Mouse (Mus musculus): ENCODE measurements around the gene Apod. TPM values are rescaled to one million over a fixed set of nuclear protein-coding genes. Genes with fewer than 3 reads are reported as not detected.

Apod gene
- total RNA-seq, 2 experiments from 2014 or later = 11.1 to 24.4 TPM

DNA sequence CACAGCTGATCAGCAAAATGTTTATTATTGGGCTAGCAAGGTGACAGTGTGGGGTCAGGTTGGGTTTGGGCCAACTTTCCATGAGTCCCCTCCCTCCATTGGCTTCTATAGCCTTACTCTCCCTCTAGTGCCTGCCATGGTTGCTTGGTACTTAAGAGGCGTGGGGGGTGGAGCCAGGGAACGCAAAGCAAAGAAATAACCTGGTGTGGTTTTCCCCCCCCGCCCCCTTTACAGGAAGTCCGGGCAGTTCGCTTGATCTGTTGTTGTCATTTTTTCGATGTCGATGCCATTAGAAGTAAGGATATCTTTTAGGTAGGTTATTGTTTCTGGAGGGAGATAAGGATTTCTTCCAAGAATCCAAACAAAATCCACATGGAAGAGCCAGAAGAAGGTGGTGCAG lies 17.5 kb downstream of the Apod start:
- intact Hi-C loops (cut with DNase I; ENCODE audit: low total_unique reads) = no loop called here
- DNase-seq = no peak

DNA sequence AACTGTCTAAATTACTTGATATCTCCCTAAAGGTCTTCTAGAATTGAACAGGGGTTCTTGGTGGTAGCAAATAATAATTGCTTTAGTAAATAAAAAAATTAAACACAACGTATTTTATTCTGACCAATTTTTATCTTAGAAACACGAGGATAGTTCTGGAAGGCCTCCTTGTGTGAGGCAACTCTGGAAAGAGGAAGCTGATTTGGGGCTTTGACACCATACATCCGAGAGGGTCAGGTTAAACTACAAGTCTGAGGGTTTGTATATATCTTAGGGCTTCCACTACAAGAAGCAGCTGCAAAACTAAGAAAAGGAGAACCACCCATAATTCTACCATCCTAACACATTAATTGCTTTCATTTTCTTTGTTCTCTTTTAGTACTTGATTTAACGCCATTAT lies 20.8 kb downstream of the Apod start:
- intact Hi-C loops (cut with DNase I; ENCODE audit: low total_unique reads) = no loop called here
- no peak for DNase-seq

DNA sequence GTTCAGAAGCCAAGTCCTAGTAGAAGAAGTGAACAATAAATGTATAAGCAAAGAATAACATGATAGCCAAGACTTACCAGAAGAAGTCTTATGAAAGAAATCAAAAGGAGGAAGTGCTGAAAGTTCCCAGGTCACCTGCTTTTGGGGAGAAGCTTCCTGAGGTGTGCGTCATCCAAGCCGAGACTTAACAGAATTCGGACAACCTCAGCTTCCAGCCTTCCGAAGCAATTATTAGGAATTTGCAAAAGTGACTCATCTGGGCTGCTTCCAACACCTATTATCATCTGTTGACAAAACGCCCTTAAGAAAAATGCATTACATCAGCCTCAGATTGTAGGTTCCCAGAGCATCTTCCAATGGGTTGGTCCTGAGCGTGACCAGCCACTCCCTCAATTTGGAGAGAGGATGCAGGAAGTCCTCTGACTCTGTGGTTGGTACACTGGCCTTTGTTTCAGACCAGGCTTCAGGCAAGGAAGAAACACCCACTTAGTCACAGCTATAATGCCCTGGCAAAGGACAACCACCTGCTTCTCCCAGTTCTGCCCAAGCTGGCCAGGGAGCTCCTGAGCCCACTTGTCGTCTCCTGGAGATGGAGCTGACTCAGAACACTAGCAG lies 23.8 kb downstream of the Apod start:
- peak; percentile 29 for DNase-seq
- intact Hi-C loops (cut with DNase I; ENCODE audit: low total_unique reads) = no loop called here

DNA sequence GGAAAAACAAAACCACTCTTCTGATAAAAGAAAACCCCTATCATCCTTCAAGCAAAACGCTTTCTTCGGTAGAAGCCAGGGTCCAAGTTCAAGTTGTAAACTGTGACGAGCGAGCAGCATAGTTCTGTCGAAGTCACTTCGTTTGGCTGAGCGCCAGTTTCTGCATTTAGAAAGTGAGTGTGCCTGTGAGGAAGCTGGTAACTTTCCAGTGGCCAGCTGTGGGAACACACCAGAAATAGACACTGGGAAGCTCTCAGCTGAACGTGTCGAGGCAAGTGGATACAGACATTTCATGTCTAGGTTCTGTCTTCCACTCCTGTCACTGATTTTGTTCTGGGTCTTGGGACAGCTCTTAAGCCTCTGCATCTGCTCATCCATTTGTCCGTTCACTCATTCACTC lies 24.3 kb downstream of the Apod start:
- DNase-seq = peak; percentile 89
- intact Hi-C loops (cut with DNase I; ENCODE audit: low total_unique reads) = no loop called here

DNA sequence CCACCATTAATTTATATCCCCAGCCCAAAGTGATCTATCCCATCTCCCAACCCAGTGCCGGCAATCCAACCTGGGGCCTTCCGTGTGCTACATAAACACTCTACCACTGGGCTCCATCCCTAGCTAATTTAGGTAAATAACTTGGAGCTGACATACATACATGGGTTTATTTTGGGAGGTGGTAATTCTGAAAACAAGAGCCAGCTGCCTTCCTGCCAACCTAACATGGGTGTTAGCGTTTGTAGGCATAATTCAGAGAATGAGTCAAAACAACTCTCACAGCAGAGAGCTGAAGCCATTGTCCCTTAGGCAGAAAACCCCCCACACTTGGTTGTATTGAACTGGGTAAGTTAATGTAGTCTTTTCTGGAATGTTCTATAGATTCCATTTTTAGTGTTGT lies 26.9 kb downstream of the Apod start:
- intact Hi-C loops (cut with DNase I; ENCODE audit: low total_unique reads) = no loop called here
- DNase-seq = no peak

DNA sequence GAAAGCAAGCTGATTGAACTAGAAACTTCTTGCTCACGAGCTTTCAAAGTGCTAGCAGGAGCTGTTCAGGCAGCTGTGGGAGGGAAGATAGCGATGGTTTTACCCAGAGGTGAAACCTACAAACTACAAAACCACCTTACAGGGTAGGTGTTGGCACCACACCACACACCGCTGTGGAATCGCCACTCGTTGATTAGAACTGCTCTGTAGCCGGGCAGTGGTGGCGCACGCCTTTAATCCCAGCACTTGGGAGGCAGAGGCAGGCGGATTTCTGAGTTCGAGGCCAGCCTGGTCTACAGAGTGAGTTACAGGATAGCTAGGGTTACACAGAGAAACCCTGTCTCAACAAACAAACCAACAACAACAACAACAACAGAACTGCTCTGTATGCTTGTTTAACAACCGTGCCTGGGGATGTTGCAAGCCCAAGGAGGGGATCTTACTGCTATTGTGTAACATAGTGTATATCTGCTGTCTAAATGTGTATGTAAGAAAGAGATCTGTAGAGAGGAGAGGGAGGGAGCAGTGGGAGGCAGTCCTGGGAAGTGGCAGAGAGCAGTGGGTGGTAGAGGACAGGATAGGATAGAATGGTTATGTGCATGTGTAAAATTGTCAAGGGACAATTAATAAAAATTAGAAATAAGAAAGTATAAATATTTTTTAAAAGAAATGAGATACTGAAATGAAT lies 27.7 kb downstream of the Apod start:
- no peak for DNase-seq
- intact Hi-C loops (cut with DNase I; ENCODE audit: low total_unique reads) = no loop called here

DNA sequence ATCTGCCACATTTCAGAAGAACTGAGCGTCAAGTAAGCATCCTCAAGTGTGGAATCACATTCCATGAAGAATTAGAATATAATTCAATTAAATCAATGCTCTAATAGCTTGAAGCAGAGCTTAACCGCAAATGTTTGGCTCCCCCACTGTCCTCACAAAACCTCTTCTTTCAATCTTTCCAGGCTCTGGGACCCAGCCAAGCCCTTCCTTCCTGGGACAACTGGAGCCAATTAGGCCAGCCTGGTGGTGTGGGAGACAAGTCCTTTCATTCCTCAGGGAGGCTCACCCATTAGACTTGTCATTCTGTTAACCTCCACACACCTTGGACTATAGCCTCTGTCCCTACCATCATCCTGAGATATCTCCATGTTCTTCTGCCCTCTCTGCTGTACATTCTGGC lies 32.6 kb downstream of the Apod start:
- intact Hi-C loops (cut with DNase I; ENCODE audit: low total_unique reads) = no loop called here

DNA sequence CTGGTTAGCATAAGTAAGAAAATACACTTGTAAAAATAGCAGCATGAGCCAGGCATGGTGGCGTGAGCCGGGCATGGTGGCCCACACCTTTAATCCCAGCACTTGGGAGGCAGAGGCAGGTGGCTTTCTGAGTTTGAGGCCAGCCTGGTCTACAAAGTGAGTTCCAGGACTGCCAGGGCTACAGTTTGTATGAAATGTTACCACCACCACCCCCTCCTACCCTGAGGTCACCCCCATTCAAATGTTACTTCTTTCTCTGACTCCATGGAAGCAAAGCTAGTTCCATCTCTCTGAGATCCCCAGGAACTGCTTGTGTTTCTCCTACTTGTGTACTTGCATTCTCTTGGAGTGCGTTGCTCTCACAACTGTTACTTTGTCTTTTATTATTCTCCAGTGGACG lies 34.4 kb downstream of the Apod start:
- DNase-seq = no peak
- intact Hi-C loops (cut with DNase I; ENCODE audit: low total_unique reads) = no loop called here

More for the DNA sequence above, 32.6 kb downstream of the Apod start:
- DNase-seq = peak; percentile 70

DNA sequence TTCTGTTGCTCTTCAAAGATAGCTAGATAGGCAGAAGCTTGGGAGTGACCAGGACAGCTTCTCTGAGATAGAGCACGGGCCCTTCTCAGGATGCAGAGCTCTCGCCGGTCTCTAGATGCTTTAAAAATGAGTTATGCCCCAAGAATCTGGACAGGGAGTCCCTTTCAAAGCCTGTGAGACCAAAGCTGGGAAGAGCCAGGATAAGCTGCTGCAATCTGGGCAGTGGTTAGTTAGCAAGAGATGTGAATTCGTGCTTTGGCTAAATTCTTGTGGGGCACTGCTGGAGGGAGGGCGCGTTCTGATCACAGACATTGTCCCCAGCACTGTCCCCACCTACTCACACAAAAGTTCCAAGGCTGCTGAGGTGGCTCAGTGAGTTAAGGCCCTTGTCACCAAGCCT lies 36.0 kb downstream of the Apod start:
- DNase-seq = no peak
- intact Hi-C loops (cut with DNase I; ENCODE audit: low total_unique reads) = loop anchor here (10.0 kb wide), 1 partner anchor 66 kb away; no protein-coding TSS in a partner anchor

DNA sequence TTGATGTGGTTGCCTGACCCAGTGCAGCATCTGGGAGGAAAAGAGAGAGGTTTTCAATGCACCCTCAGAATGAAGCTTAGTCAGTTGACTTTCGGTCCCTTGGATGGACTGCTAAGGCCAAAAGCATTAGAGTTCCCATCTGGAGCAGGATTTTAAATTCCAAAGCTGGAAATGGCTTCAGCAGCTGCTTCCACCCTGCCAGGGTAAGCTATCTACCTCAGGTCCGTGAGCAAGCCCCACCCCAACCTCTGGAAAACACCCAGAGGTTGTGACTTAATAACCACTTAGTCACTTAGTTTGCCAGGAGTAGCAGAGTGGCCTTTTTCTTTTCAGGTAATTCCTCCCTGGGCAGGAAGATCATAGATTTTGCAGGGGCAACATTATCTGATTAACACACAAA lies 36.5 kb downstream of the Apod start:
- intact Hi-C loops (cut with DNase I; ENCODE audit: low total_unique reads) = loop anchor here (10.0 kb wide), 1 partner anchor 67 kb away; no protein-coding TSS in a partner anchor
- DNase-seq = no peak

DNA sequence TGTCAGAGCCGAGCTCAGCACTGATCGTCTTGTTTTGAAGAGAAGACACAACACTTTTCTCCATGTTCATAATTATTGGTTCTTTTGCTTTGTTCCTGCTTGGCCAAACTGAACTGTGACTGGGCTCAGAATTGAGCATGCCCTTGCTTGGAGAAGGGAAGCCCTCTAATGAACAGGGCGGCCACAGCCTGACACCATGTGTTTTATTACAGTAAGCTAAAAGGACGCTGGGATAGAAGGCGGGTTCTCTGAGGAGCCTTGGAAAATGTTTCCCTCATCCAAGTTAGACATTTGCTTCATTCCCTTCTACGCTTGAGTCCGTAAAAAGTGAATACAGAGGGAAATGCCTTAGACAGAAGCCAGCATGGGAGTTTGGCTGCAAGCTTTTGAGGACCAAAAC lies 37.6 kb downstream of the Apod start:
- peak; percentile 44 for DNase-seq
- intact Hi-C loops (cut with DNase I; ENCODE audit: low total_unique reads) = loop anchor here (10.0 kb wide), 1 partner anchor 68 kb away; no protein-coding TSS in a partner anchor

DNA sequence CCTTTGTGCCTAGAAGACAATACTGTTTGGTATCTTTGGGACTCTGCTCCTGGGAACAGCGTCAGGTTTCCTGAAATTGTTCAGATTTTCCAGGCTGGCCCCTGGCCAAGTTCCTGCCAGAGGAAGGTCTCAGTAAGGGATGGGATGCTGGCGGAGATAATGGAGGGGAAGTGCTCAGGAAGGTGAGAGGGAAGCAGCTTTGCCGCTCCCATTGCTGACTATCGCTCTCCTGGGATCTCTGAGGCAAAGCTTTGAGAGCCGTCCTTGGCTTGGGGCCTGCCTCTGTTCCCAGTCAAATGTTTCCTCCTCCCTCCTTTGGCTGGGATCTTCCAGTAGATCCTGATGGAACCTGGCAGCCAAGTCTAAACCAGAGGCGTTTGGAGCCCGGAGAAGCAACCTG lies 38.1 kb downstream of the Apod start:
- intact Hi-C loops (cut with DNase I; ENCODE audit: low total_unique reads) = loop anchor here (10.0 kb wide), 1 partner anchor 68 kb away; no protein-coding TSS in a partner anchor

DNA sequence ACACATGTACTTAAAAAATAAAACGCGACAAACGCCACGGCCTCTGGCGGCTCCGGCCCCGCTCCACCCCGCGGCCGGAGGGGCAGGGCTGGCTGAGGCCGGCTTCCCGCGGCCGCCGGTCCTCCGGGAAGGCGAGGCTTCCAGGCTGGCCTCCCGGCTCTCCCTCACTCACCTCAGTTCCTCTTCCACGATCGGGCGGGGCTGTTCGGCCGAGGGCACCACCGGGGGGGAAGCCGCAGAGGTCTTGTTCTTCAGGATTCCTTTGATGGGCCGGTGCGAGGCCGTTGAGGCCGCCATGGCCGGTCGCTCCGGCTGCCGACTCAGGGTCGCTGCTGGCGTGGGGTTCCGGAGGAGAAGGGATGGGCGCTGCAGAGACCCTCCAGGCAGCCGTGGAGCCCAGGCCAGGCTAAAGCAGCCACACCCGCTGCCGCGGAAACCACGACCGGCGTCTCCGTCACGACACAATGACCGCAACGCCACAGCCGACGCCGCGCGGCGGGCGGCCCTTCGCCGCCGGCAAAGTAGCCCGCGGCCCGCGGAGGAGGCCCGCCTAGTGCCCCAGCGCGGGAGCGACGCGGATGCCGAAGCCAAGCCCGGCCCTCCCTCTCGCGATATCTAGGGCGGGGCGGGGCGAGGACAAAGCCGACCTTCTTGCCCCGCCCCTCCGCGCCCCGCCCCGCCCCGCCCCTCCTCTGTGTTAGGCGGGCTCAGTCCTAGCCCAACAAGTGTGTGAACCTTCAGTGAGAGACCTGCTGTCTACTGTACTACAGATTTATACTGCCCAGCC lies 39.7 kb downstream of the Apod start, which contains the start of gene Ppp1r2:
TSS of gene Ppp1r2 (minus strand) at position 604 of the 787 bp plus-strand sequence.
- peak; percentile 96 for DNase-seq
- intact Hi-C loops (cut with DNase I; ENCODE audit: low total_unique reads) = loop anchor here (10.0 kb wide), 1 partner anchor 70 kb away; no protein-coding TSS in a partner anchor

More for the DNA sequence above, 38.1 kb downstream of the Apod start:
- peak; percentile 84 for DNase-seq

DNA sequence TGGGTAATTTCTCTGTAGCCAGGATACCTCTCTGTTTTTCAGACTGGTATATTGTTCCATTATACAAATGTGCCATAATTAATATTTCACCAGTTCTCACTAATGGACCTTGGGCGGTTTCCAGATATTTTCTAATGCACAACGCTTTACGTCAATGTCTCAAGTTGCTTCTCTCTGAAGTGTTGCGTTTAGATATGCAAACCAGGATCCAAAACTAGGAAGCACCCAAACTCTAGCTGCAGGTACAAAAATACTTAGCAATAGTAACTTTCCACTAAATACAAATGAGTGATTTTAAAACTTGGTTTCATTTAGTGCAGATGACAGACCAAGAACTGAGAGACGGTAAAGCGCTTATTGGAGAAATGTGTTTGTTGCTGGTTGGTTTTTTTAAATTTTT lies 40.5 kb downstream of the Apod start:
- no peak for DNase-seq
- intact Hi-C loops (cut with DNase I; ENCODE audit: low total_unique reads) = loop anchor here (10.0 kb wide), 1 partner anchor 71 kb away; no protein-coding TSS in a partner anchor

DNA sequence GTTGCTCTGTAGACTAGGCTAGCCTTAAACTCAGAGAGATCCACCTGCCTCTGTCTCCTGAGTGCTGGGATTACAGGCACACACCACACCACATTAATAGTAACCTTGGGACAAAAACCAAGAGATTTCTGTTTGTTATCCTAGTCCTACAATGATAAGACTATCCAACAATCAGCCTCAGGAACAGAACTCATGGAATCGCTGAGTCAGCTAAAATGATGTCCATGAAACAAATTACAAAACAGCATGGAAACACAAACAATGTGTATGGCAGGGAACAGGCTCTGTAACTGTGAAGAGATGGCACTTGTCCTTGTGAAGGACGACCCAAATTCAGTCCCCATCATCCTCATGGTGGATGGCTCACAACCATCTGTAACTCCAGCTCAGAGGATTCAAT lies 47.9 kb downstream of the Apod start:
- no peak for DNase-seq
- intact Hi-C loops (cut with DNase I; ENCODE audit: low total_unique reads) = no loop called here

DNA sequence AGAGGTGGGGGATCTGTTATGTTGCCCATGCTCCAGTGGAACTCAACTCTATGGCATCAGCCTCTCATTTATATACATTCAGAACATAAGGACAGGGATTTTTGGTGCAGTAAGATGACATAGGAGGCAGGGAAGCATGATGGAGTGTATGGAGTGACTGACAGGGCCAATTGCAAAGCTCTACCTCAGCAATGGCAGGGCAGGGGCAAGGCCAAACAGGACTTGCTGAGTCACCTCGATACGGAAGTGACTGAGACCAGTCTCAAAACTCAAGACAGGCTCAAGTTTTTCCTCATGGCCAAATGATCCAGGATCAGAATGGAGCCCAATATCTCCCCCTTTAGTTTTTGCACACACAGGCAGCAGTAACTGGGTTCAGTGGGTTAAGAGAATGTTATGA lies 58.5 kb downstream of the Apod start:
- intact Hi-C loops (cut with DNase I; ENCODE audit: low total_unique reads) = no loop called here
- DNase-seq = no peak

DNA sequence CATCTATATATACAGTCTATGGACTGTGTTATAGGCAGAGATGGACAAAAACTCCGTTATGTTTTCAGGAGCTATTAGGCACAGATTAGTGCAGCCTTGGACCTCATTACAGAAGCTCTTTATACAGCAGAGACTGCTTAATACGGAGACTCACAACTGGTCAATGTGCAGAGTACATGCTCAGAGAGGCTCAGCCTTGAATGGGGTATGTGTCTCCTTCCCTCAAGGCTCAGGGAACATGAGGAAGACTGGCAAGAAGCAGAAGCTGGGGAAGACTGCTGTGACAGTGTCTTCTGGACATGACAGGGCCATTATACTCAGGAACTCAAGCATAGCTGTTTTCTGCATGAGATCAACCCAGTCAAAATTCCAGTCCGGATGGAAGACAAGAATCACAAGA lies 58.9 kb downstream of the Apod start:
- no peak for DNase-seq

DNA sequence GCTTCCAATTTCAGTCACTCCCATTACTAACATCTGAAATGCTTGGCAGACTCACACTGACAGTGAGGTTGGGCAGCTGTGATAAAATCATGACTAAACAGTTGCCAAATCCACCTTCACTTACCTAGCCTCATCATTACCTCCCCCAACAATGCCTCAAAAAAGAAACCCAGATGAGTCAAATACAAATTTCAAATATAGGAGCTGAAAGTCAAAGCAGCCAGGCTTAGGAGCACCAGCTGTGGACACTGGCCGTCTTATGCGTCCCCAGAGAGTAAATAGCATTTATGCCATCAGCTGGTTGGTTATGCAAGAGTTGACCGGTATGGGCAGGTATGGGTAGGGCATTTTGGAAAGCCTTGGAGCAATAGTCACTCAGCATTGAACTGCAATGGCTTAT lies 65.2 kb downstream of the Apod start:
- intact Hi-C loops (cut with DNase I; ENCODE audit: low total_unique reads) = no loop called here

More for the DNA sequence above, 58.9 kb downstream of the Apod start:
- intact Hi-C loops (cut with DNase I; ENCODE audit: low total_unique reads) = no loop called here

DNA sequence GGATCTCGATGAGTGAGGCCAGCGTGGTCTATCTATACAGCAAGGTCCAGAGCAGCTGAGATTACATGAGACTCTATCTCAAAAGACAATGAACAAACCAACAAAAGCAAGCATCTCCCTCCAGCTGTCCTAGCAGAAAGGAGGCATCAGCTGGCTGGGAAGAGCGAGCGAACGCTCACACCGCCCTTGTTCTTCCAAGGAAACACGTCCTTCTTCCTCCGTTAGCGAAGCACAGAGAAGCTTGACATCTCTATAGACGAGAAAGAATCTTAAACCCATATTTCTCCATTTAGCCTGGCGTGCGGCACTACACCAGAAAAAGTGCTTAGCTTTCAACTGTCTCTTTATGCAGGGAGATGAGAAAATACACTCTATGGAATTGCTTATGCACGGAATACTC lies 65.9 kb downstream of the Apod start:
- intact Hi-C loops (cut with DNase I; ENCODE audit: low total_unique reads) = no loop called here
- DNase-seq = no peak

More for the DNA sequence above, 65.2 kb downstream of the Apod start:
- no peak for DNase-seq

DNA sequence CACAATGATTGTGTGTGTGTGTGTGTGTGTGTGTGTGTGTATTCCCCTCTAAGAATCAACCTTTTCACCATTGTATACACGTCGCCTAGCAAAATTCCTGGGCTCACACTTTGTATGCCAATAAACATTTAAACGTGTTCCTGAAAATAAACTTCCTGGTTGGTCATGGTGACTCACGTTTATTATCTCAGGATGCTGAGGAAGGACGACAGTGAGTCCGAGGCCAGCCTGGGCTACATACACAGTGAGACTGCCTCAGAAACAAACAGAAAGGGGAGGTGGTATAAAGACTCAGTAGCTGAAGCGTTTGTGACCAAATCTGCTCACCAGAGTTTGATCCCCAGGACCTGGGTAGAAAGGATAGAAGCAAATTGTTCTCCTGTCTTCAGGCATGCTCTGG lies 67.2 kb downstream of the Apod start:
- intact Hi-C loops (cut with DNase I; ENCODE audit: low total_unique reads) = no loop called here
- DNase-seq = no peak
